Mouse (Mus musculus): ENCODE results near the gene Ptpre.
"Not testable (repeated sequence)": the region's sequence is repeated elsewhere in the genome, so short reads cannot be mapped to it uniquely, and the experiment has no call there.

Ptpre gene

DNA sequence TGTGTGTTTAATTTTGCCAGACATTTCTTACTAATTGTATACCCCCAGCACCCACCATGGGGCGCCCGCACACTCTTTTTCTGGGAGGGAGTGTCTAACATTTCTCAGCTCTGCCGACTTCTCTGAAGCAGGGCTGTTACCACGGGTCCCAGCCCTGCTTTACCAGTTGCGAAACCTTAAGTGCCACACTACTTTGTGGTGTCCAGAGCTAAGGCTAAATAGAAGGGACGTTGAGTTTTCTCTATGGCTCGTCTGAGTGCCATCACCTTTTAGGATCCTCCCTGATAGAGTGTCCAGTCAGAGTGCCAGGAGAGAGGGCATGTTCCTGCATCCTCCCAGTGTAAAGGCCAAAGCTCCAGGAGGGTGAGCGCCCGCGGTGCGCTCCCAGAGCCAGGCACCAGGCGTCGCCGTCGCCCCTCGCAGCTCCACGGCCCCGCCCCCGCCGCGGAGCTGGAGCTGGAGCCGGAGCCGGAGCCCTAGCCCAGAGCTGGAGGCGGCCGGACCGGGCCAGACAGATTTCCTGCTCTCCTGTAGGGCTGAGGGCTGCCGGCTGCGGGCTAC is at the start of gene Ptpre:
TSS of gene Ptpre (plus strand) at position 141 of the 561 bp plus-strand sequence.
- peak; percentile 71 for DNase-seq (ENCODE audit: low read depth)

- DNase-seq (ENCODE audit: low read depth): no peak
These were observed 49.0 kb upstream of the Ptpre start for GRCm38 (mm10) chr7:135488214-135488810.

GRCm38 (mm10) chr7:135489724-135490499 is 47.4 kb upstream of the Ptpre start:
- DNase-seq (ENCODE audit: low read depth): no peak

DNA sequence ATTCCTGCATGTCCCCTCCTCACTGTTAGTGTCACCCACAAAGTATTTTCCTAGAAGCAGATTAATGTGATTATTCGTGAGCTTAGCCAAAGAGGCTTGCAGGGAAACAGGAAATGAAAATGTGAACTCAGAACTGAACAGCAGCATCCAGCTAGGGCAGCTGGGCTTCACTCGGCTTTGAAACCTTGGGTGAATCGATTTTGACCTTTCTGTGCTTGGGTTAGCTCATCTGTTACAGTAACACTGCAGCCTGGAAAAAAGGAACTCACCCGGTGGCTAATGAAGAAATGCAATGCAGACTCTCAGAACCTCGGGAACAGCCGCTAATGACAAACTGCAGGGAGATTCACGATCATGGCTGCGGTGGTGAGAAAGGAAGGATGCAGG is 46.8 kb upstream of the Ptpre start:
- no peak for DNase-seq (ENCODE audit: low read depth)

GRCm38 (mm10) chr7:135495303-135495702 is 42.0 kb upstream of the Ptpre start:
- no peak for DNase-seq (ENCODE audit: low read depth)

GRCm38 (mm10) chr7:135498565-135499186 is 38.6 kb upstream of the Ptpre start:
- no peak for DNase-seq (ENCODE audit: low read depth)

DNA sequence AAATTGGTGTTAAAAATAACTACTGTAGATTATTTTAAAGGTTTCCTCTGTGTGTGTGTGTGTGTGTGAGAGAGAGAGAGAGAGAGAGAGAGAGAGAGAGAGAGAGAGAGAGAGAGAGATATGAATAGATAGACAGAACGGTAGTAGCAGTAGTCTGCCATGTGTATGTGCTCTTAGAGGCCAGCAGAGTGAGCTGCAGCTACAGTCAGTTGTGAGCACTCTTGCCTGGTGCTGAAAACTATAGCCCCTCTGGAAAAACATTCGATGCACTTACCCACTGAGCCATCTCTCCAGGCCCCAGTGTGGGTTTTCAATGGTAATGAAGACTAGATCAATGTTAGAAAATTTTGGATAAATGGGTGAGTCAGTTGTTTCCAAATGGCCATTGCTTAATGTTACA is 37.9 kb upstream of the Ptpre start:
- no peak for DNase-seq (ENCODE audit: low read depth)

- DNase-seq (ENCODE audit: low read depth): not testable (repeated sequence)
These were observed 30.8 kb upstream of the Ptpre start for GRCm38 (mm10) chr7:135506506-135506905.

GRCm38 (mm10) chr7:135508602-135509001 is 28.7 kb upstream of the Ptpre start:
- no peak for DNase-seq (ENCODE audit: low read depth)

DNA sequence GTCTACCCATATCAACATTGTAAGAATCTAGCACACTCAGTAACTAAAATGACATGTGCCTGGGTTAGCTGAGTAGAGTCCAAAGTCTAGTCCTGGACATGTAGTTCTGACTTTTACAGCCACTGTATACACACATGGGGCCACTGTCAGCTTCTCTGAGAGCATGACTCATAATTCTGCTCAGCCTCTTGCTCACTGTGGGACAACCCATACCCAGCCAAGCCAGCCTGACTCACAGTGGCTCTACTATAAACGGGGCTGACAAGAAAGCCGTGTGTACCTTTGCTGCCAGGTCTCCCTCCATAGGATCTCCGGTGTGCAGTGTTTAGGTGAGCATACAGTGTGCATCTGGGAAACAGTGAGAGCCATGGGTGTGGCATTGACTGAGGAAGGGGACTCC is 28.0 kb upstream of the Ptpre start:
- peak; percentile 51 for DNase-seq (ENCODE audit: low read depth)

- DNase-seq (ENCODE audit: low read depth): no peak
These were observed 26.9 kb upstream of the Ptpre start for GRCm38 (mm10) chr7:135510431-135510830.

- no peak for DNase-seq (ENCODE audit: low read depth)
These were observed 25.6 kb upstream of the Ptpre start for GRCm38 (mm10) chr7:135511723-135512122.

DNA sequence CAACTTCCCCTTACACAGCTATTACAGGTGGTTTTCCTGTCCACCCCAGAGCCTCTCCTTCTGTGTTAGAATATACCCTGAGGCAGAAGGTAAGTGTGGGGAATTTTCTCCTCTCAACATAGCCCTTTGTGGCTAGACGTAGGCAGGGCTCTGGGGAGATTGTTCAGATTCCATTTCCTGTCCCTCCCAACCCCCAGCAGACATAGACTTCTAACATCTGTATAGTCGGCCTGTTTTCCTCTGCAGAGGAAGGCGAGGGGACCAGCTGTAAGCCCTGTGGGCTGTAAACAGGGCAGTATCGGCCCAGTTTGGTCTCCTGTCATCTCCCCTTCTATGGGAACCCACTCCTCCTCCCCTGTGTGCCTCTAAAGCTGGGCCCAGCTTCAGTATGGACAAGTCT is 20.1 kb upstream of the Ptpre start:
- no peak for DNase-seq (ENCODE audit: low read depth)

GRCm38 (mm10) chr7:135520241-135520640 is 17.0 kb upstream of the Ptpre start:
- DNase-seq (ENCODE audit: low read depth): no peak

- DNase-seq (ENCODE audit: low read depth): no peak
These were observed 15.3 kb upstream of the Ptpre start for GRCm38 (mm10) chr7:135521755-135522512.

DNA sequence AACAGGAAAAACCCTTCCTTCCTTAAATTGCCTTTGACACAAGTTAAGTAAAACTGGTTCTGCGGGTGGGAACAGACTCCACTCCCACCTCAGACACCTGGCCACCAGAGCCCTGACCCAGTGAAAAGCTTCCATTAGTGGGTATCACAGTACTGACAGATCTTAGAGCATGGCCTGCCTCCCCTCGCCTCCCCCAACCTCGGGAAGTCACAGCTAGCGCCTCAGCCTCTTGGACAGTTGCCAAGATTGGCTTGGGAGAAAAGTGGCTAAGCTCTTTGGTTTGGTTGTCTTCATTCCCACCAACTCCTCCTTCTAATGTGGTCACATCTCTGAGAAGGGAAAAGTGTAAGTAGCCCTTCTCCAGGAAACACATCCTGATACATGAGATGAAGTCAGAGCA is 13.3 kb upstream of the Ptpre start:
- DNase-seq (ENCODE audit: low read depth): no peak

DNA sequence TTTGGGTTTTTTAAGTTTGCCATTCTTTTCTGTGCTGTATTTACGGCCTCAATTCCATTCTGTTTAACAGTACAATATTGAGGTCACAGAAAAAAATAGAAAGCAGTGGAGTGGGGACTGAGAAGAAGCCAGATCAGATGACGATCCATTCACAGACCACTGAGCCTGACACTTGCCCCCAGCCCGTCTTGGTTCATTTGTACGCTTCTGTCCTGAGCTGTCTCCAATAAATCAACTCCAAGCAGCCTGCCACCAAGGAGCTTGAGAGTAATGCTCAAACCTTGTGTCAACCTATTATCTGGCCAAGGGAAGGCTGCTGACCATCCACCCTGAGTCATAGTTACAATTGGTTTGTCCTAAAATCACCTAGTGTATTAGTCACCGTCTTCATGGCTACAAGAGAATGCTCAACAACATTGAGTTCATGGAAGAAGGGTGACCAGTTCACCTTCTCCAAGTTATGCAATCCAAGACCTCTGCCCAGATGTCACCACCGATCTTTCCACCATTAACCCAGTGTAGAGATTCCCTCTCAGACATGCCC is 12.8 kb upstream of the Ptpre start:
- DNase-seq (ENCODE audit: low read depth): no peak

GRCm38 (mm10) chr7:135526574-135527152 is 10.6 kb upstream of the Ptpre start:
- no peak for DNase-seq (ENCODE audit: low read depth)

DNA sequence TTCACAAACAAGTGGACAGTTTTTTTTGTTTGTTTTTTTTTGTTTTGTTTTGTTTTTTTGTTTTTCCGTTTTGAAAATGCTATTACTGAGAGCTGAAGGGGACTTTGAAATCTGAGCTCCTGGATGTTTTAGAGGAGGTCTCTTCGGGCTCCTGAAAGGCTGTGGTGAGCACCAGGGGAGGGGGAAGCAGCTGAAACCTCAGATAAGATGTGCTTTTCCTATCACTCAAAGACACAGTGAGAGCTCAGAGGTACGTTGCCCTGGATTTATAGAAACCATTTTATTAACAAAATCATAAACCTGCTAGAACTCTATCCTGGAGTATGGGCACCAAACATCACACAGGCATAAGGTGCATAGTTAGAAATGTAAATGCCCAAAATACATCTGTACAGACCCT is 10.1 kb upstream of the Ptpre start:
- DNase-seq (ENCODE audit: low read depth): no peak

DNA sequence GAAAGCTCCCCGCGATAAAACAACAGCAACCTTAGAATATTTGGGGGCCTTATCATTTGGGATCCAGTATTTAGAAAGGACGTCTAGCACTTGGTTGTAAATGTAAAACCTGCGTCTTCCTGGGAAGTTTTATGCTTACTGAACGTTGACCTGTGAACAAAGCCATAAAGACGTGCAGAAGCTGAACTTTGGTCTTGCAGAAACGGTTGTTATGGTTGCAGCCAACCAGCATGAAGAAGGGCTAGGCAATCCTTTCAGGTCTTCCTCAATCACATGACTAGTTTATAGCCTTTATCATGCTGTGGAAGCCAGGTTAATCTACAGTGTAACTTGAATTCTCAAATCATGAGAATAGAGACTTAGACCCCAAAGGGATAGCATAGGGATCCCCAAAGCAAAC is 8.8 kb upstream of the Ptpre start, which contains the start of gene Clrn3:
TSS of gene Clrn3 (minus strand) at position 140 of the 400 bp plus-strand sequence.
- no peak for DNase-seq (ENCODE audit: low read depth)

GRCm38 (mm10) chr7:135529068-135529467 is 8.2 kb upstream of the Ptpre start:
- DNase-seq (ENCODE audit: low read depth): no peak
